Mouse (Mus musculus): ENCODE measurements around the gene Kcna10.

DNA sequence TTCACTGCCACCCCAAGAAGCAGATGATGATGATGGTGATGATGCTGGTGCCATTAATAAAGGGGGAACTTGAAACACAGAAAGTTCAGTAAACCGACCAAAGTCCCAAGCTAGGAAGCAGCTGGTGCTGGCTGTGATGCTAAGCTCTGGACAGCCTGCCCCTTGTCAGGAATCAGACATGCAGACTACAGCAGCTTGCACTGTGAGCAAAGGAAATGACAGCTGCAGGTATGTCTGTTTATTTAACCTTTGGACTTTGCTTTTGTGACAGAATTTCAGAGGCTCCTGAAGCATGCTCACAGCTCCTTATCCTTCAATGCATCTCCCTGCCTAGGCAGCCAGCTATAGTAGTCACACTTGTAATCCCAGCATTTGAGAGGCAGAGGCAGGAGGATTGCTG lies 47.7 kb downstream of the Kcna10 start, which contains the start of gene A630076J17Rik:
- TF ChIP-seq CTCF (IDR thresholded peaks at IDR 0.05; ENCODE audit: borderline replicate concordance, extremely low read depth, insufficient read depth, insufficient read length) (no peak), POLR2A (IDR thresholded peaks at IDR 0.05; ENCODE audit: borderline replicate concordance, extremely low read depth, insufficient read depth, insufficient read length, poor library complexity, severe bottlenecking) (no peak)

Measured in brain, embryonic 14.5 days (tissue).